Mouse (Mus musculus) megakaryocyte-erythroid progenitor cell, adult 5-6 weeks (primary cell): ENCODE measurements around the gene Myl12a. TPM values are rescaled to one million over a fixed set of nuclear protein-coding genes. Genes with fewer than 3 reads are reported as not detected.

Experiments used
- ATAC-seq: replicated peaks from 2 replicates; pipeline ENCODE4 v1.8.0; 2016; ENCODE audit warnings: mild to moderate bottlenecking, inconsistent platforms; ENCODE audit not compliant: severe bottlenecking, poor library complexity, low FRiP score, low TSS enrichment
- total RNA-seq, 2 experiments: library from RNA; stranded (forward) in 1 of 2; stranded (reverse) in 1 of 2; fragments of 200-1000, 215-1000 nt in 1 of 2; fragments of >200 nt in 1 of 2; fragmentation: Nextera tagmentation in 1 of 2; gene quantifications; 2 replicates each; pipeline ENCODE4 v1.2.3; 2014 to 2017

Myl12a gene
- total RNA-seq, 2 experiments from 2014 or later = 168 to 185 TPM

DNA sequence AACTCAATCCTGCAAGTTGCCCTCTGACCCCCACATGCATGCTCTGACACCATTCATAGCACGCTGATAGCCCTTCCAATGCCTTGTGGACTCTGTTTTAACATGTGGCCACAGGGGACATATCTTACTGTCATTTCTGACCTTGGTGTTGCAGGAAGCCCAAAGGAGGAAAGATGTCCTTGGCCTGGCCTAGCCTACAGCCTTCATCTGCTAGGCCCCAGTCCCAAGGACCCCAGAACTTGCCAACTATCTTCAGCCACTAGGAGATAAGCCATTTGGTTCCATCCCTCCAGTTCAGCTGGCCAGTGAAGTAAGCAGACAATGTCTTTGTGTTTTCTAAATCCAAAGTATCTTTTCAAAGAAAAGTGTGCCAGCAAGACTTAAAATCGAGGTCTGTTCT, 37.4 kb downstream of the Myl12a start:
- ATAC-seq = no peak

DNA sequence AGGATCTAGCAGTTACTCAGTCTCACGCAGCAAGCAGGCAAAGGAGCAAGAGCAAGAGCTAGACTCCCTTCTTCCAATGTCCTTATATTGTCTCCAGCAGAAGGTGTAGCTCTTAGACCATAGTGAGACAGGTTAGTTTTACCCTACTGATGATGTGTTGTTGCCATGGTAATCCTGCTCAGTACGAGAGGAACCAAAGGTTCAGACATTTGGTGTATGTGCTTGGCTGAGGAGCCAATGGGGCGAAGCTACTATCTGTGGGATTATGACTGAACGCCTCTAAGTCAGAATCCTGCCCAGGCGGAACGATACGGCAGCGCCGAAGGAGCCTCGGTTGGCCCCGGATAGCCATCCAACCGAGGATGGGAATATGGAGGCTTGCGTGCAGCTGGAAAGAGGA, 39.1 kb downstream of the Myl12a start:
- peak; percentile 95 for ATAC-seq

DNA sequence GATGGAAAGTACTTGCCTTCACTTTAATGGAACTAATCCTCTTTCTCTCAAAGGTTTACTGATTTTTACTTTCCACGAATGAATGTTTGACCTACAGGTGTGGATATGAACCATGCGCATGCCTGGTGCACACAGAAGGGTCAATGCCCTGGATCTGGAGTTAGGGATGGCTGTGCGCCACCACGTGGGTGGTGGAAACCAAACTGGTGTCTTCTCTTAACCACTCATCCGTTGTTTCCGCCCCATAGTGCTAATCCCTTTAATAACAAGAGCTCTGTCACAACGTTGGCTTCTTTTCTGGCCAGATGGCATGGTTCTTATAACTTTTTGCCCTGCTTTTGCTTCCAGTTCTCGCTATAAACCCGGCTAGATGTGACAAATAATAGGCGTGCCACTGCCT, 51.4 kb downstream of the Myl12a start:
- ATAC-seq = no peak

DNA sequence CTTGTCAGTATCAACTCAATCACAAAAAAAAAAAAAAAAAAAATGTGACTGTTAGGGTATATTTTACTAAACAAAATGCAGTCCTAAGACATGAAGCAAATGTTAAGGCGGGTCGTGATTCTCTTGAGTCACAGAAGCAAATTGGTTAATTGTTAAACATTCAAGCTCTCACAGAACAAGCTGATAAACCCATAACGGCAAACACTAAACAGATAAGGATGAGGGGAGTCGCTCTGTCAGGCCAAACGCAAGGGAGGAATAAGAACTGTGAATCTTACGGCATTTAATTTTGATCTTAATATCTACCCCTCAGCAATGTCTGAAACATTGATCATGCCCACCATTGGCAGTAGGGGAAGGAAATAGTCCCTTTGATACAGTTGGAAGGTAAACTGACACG, 53.5 kb downstream of the Myl12a start:
- ATAC-seq = no peak

DNA sequence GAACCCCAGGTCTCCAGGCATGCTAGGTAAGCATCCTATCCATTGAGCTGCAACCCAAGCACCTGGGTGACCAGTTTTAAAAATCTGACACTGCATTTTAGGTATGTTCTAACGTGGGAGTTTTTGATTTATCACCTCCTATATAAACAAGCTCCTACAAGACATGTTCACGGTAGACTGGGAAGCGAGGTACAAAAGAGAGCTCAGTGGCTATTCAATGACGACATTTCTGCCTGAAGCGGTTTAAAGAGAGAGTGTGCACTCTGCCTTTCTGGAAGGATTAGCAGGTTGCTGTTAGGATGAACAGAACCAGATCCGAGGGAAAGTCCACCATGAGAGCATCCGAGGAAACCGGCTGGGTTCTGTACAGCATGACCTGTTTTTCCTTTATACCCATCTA, 54.0 kb downstream of the Myl12a start:
- no peak for ATAC-seq

DNA sequence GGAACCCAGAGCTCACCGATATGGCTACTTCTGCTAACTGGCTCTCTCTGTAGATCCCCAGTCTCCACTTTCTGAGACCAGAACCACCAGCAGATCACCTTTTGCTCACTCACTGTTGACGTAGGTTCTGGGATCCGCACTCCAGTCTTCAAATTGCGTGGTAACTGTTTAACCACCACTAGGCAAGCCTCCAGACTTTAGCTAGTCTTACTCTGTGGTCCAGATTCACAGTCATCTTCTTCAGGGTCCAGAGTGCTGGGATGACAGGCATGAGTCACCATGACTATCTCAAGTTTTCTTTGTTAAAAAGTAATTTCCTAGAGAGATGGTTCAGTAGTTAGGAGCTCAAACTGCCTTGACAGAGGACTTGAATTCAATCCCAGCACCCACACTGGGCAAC, 58.9 kb downstream of the Myl12a start:
- ATAC-seq = no peak

Other genes with a start within 250 kb of the Myl12a start
- gene Tgif1, start 149.3 kb downstream of the Myl12a start, total RNA-seq (2014; fragmentation: Nextera tagmentation) = 43.6 and 50.7 TPM in 2 replicates
- gene Tgif1, start 149.3 kb downstream of the Myl12a start, total RNA-seq (2017) = 25.0 and 30.1 TPM in 2 replicates
- 2.8 and 9.2 TPM in 2 replicates for gene Myom1, start 245 bp downstream of the Myl12a start, total RNA-seq (2014; fragmentation: Nextera tagmentation)
- gene Myom1, start 245 bp downstream of the Myl12a start, total RNA-seq (2017) = 1.0 and 1.9 TPM in 2 replicates
- gene Lpin2, start 179.7 kb upstream of the Myl12a start, total RNA-seq (2014; fragmentation: Nextera tagmentation) = 119 and 153 TPM in 2 replicates
- 129 and 139 TPM in 2 replicates for gene Lpin2, start 179.7 kb upstream of the Myl12a start, total RNA-seq (2017)